Mouse (Mus musculus): ENCODE data around the gene Lamtor3.

- no peak for TF ChIP-seq POLR2A (IDR thresholded peaks at IDR 0.05; ENCODE audit: borderline replicate concordance, low read depth, low read length)
- TF ChIP-seq CTCF (IDR thresholded peaks at IDR 0.05; ENCODE audit: low read depth, low read length), result no peak
Observed at GRCm38 (mm10) chr3:137958352-137958751, 40.0 kb downstream of the Lamtor3 start.
